Mouse (Mus musculus) adrenal gland, postnatal 25 days (tissue): Measurements from ENCODE around the gene Tnfsf12. TPM values are rescaled to one million over a fixed set of nuclear protein-coding genes. Genes with fewer than 3 reads are reported as not detected.
"Not testable (repeated sequence)": the region's sequence is repeated elsewhere in the genome, so short reads cannot be mapped to it uniquely, and the experiment has no call there.

Experiments
- DNase-seq: peaks from one replicate; pipeline ENCODE4 v3.0.0; 2021; ENCODE audit warnings: mixed read lengths
- long read RNA-seq: library from polyadenylated mRNA; stranded (forward); transcript quantifications from one replicate; pipeline ENCODE4 v2.0.0, GENCODE M21; 2021
- total RNA-seq: library from RNA; stranded (reverse); gene quantifications from 2 replicates; pipeline ENCODE4 v1.2.3, GENCODE M21; 2021

The Tnfsf12 gene
- 16.6 and 25.6 TPM in 2 replicates for total RNA-seq
- long read RNA-seq, partial matches to known transcripts, result 0 of 2 reads
- long read RNA-seq, other reads (novel, unspliced or antisense), result 0 of 2 reads

DNA sequence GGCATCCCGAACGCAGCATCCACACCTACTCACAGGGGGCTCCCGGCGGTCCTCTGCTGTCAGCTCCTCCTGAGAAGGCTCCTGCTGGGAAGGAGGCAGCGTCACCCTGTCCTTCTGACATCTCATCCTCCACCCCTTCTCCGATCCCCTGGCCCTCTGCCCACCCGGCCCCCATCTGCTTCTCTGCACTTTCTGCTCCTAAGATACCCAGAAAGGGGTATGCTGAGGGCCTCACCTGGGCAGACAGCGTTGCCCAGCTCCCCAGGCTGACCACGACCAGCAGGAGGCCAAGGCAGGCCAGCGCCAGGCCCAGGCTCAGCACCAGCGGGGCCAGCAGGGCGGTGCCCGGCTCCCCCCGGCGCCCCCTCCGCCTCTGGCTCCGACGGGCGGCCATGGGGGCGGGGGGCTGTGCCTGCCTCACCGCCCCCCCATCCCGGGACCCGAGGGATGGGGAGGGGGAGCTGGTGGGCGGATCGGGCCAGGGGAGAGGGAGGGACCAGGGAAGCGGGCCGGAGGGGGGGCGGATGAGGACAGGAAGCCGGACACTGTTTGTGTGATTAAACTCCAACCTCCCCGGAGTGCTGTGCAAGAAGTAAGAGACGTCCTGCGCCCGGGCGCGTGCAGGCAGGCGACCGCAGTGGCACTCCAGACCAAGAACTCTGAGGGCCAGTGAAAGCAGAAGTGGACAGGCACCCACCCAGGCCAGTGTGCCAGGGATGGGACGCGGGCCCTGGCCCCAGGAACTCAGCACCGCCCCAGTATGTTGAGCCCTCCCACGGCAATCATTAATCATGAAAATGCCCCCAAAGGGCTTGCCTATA lies at the start of gene Tnfsf12, which contains the start of gene Tnfsfm13:
Gene Tnfsf12, minus strand, starts transcription at position 489 of the 821 bp plus-strand sequence.
Gene Tnfsfm13, minus strand, starts transcription at position 738 of the 821 bp plus-strand sequence.
- peak; percentile 77 for DNase-seq

DNA sequence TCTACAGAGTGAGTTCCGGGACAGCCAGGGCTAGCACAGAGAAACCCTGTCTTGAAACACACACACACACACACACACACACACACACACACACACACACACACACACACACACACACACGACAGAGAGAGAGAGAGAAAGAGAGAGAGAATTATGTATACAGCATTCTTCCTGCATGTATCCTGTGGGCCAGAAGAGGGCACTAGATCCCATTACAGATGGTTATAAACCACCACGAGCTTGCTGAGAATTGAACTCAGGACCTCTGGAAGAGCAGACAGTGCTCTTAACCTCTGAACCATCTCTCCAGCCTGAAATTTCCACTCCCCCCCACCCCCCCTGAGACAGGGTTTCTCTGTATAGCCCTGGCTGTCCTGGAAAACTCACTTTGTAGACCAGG lies 35.8 kb upstream of the Tnfsf12 start:
- not testable (repeated sequence) for DNase-seq

DNA sequence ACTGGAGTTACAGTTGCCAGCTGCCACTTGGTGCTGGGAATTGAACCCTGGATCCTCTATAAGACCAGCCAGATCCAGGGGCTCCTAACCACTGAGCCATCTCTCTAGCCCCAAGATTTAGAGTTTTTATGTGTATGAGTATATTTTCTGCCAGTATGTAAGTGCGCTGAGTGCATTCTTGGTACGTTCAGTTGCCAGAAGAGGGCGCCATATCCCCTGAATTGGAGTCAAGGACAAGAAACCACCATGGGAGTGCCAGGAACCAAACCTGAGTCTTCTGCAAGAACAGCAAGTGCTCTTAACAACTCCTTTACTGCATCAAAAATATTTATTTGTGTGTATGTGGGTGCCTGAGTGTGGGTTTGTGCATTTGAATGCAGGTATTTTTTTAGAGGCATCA lies 33.4 kb upstream of the Tnfsf12 start:
- peak; percentile 65 for DNase-seq

DNA sequence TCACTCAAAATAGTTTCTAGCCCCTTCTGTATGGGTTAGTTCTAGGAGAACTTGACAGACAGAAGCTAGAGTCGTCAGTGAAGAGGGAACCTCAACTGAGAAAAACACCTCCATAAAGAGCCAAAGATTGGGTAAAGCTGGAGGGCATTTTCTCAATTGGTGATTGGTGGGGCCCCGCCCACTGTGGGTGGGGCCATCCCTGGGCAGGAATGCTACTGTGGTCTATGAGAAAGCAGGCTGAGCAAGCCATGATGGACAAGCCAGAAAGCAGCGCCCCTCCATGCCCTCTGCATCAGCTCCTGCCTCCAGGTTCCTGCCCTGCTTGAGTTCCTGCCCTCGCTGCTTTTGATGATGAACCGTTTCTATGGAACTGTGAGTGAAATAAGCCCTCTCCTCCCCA lies 30.3 kb upstream of the Tnfsf12 start:
- no peak for DNase-seq

DNA sequence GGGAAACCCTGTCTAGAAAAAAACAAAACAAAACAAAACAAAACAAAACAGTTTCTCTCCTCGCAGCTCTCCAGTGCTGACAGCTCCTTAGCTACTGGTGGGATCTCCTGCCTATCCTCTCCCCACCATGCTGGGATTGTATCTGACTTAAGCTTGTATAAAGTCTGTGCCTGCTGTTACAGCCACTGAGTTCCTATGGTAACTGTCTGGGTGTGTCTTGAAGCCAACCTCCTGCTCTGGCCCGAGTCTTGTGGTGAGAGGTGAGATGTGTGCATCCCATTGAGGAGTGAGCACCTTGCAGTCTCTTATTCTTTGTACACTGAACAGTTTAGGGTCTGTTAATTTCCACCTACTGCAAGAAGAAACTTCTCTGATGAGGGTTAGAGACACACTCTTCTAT lies 27.4 kb upstream of the Tnfsf12 start:
- no peak for DNase-seq

DNA sequence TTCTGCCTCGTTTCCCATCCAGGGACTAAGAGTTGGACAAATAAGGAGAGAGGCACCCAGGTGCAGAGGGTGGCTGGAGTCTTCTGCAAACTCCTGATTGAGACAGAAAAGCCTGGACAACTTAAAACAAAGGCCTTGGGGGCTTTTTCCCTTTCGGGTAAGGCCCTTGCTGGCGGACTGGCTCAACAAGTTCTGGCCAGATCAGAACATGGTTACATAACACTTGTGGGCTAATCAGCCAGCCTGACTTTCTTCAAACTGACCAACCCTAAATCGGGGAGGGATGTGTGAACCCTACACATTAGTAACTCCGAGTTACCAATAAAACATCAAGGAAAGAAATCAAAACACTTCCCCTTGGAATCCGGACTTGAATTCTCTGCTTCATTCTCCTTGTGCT lies 25.2 kb upstream of the Tnfsf12 start:
- DNase-seq, result no peak

DNA sequence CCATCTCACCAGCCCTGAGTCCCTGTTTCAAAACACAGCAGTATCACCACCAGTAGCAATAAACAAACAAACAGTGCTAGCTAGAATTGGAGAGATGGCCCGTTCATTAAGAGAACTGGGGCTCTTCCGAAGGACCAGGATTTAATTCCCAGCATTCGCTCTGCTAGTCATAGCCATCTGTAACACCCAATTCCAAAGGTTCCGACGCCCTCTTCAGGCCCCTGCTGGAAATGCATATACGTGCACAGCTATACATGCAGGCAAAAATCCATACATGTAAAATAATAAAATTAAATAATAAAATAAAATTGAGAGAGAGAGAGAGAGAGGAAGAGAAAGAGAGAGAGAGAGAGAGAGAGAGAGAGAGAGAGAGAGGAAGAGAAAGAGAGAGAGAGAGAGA lies 23.8 kb upstream of the Tnfsf12 start:
- no peak for DNase-seq

DNA sequence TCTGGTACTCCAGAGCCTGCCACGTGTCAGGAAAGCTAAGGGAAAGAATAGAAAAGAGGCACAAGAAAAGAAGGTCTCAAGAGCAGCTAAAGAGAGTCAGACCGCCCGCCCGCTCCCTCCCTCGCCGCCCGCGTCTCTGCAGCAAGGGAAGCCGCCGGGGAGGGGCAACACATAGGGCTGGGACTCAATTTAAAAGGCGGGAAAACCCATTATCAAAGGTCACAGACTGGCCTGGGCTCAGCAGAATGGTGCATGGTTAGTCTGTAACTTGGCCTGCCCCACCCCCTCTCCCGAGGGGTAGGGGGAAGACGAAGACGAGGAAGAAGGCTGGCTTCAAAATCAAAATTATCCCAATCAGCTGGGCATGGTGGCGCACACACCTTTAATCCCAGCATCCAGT lies 23.0 kb upstream of the Tnfsf12 start:
- no peak for DNase-seq

DNA sequence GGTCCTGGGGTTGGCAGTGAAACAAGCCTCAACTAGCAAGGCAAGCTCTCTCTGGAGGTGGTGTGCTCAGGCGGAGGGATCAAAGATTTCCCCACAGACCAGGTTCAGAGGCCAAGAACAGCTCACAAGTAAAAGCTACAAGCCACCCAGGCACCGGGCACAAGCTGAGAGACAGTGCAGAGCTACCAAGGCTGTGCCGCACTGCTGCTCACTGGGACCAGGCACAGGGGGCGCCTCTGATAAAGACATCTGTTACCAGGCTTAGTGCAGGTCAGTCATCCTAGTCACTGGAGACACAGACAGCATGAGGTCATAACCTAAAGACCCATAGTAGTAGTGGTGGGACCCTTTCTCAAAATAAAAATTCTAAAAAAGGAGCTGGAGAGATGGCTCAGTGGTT lies 21.3 kb upstream of the Tnfsf12 start:
- no peak for DNase-seq

DNA sequence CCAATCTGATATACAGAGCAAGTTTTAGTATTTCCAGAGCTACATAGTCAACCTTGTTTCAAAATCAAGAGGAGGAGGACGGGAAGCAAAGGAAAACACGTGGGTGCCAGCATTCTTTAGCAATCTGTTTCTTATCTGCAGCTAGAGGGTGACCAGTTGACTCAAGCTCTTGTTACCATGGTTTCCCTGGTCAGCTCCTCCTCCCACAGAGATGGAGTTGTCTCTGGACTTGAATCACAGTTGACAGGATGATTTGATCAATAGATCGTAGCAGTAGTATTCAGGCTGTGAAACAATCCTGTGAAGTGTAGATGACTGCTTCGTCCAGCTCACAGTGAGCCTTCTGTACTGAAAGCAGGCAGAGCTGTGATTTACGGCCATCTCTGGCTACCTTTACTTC lies 20.3 kb upstream of the Tnfsf12 start:
- peak; percentile 15 for DNase-seq

DNA sequence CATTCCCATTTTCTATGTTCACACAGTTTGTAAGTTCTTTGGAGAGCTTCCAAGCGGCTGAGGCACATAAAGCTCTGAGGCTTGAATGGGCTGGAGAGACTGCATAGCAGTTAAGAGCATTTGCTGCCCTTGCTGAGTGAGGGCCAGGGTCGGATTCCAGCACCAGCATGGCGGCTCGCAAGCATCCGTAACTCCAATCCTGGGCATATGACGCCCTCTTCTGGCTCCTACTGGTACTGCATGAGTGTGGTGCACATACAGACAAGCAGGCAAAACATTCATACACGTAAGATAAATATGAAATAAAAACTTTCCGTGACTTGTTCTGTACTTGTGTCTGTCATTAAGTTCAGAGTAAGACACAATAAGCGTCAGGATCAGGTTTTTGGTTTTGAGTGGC lies 19.8 kb upstream of the Tnfsf12 start:
- DNase-seq, result peak; percentile 49

DNA sequence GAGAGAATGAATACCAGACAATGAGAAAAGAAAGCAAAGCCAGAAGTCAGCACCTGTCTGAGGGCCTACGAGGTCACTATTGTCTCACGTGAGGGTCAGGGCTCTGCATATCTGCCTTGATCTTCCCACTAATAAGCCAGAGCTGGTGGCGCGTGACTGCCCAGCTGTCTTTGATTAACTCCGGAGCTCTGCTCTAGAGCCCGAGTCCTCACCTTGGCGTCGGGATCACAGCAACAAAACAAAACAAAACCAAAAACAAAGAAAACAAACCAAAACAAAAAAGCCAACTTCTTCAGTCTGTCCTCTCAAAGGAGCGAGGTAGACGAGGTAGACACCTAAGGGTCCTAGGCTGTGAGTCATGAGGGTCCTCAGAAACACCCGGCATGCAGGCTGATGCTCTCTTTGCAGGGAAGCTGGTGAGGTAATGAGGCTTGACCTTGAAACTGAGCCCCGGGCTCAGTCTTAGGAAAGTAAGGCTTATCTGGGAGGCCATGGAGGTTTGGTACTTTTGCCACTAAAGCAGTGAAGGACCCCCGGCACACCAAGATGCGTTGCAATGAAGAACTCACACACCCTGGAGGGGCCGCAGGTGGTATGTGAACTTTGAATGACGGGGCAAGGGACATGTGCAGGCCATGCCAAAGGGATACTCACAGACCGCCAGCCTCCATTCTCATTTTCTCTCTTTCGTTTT lies 19.1 kb upstream of the Tnfsf12 start:
- DNase-seq, result no peak

DNA sequence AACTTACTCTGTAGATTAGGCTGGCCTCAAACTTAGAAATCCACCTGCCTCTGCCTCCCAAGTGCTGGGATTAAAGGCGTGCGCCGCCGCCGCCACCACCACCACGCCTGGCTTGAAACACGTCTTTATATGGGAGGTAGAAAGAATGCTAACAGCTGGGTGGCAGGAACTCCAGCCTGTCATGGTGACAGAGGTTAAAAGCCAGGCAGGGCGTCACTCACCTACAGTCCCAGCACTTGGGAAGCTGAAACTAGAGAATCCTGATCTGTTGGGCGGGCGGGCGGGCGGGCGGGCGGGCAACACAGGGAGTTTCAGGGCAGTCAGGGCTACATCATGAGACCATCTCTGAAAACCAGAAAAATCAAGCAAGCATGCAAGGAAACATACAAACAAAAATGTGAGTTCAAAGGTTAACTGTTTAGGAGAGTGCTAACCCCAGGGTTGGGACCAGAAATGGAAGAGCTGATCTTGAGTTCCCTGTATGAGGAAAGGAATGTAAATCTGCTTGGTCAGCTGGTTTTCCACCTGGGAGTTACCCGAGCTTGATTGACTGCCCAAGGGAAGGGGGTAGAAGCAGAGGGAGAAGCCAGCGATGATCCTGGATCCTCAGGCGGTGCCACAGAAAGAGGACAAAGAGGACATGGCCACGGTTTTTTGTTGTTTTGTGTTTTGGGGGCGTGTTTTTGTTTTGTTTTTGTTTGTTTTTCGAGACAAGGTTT lies 17.5 kb upstream of the Tnfsf12 start:
- no peak for DNase-seq

DNA sequence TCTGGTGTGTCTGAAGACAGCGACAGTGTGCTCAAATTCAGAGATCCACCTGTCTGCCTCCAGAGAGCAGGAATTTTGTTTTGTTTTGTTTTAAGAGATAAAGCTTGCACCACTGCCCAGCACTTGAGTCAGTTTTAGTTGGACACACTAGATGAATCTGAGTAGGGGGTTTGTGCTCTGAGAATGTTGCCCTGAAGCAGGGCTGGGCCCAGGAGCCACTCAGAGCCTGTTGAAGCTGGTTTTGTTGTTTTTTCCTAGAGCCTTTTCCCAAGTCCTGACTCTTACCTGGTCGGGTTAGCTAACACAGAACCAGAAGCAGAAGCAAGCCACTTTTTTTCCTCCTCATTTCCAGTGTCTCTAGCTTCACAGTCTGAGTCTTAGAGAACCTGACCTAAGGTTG lies 15.4 kb upstream of the Tnfsf12 start:
- DNase-seq, result no peak

DNA sequence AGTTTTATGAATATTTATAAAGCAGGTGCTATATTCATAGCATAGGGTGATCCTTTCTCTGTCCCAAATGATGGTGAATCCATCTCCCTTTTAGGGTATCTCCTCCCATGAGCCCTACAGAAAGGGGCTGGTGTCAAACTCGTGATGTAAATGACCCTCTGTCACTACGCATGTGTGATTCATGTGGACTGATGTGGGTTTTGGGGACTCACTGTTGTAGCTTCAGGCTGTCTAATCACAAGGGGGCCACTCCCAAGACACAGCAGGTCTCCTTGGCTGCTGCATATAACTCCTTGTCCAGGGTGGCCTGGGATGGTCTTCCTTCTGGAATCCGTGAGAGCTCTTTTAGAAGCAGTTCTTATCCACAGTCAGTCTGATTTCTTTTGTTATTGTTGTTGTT lies 14.8 kb upstream of the Tnfsf12 start:
- no peak for DNase-seq

DNA sequence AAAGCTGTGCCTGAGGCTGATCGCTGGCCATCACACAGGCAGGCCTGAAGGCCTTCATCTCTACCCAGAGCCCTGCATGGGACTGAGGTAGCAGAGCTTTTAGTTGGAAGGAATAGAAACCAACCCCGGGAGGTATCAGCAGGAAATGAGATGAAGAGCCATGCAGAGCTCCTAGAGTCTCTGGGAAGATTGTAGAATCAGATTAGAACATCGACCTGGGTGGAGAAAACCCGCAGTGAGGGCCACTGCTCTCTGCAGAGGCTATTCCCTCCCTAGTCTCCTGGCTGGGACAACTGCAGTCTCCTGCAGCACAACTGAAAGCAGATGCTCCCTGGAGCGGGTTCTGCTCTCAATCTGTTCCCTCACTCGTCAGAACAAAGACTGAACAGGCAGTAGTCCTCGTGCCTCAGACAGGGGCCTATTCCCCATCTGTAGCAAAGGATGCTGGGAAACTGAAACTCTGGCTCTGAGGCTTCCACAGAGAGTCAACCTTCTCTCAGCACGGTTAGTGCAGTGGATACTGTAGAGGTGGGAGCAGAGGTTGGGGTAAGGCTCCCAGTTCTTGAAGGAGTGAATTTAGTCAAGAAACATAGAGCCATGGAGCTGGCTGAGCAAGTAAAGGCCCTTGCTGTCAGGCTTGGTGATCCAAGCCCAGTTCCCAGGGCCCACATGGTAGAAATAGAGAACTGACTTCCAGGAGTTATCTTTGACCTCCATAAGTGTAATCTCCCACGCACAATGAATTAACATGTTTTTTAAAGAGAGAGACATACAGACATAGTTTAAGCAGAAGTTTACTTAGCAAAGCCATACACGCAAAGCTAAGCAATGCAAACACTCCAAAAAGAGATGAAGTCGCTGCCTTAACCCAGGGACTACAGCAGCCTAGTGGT lies 14.2 kb upstream of the Tnfsf12 start:
- no peak for DNase-seq

DNA sequence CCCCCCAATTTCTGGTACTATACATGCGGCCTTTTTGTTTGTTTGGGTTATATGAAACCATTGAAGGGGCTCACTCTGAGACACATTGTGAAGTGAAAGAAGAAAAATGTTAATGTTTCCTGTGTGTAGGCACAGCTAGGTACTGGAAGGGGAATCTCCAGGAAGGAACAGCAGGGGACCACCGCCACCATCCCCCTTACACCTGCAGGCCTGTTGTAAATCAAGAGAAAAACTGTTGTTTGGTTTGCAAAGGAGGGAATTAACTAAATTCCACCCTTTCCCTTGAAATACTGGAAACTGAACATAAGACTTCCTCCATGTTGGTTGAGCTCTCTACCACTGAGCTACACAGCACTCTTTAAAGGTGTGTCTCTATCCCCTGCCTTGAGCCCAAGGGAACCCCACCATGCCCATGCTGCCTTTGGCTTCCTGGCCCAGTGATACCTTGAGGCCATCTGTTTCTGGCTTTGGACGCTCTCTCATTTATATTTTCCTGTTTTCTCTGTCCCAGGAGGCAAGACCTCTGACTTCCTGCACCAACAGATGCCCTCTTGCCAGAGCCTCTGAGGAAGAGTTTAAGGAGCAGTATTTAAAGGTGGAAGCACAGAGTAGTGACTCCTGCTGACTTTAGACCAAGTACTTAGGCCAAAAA lies 13.1 kb upstream of the Tnfsf12 start:
- DNase-seq, result no peak

DNA sequence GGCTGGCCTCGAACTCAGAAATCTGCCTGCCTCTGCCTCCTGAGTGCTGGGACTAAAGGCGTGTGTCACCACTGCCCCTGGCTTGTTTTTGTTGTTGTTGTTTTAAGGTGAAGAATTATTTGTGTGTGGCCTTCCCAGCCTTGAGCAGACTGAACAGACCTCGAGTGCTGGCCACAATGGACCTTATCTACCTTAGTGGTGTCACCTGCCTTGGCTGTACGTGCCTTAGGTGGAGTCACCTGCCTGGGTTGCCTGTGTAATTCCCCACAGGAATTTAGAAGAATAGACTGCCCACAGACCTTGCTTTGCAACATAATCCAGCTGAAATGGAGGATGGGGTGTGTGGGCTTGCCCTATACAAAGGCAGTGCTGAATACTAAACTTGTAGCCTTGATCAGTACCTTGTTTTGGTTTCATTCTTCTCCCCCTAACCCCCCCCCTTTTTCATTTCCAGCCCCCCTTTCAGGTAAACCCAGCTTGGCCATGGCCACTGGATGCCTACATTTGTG lies 12.3 kb upstream of the Tnfsf12 start:
- DNase-seq, result no peak

DNA sequence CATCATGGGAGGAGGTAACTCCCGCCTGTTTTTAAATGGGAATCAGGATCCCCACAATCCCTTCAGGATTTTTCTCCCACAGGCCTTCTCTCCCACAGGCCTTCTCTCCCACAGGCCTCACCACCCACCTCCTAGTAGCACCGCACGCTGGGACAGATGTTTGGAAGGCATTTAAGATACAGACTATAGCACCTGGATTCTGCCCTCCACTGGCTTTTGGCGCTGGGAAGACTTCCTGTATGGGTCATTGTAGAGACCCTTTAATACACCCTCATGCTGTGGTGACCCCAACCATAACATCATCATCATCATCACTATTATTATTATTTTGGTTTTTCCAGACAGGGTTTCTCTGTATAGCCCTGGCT lies 11.8 kb upstream of the Tnfsf12 start:
- no peak for DNase-seq

DNA sequence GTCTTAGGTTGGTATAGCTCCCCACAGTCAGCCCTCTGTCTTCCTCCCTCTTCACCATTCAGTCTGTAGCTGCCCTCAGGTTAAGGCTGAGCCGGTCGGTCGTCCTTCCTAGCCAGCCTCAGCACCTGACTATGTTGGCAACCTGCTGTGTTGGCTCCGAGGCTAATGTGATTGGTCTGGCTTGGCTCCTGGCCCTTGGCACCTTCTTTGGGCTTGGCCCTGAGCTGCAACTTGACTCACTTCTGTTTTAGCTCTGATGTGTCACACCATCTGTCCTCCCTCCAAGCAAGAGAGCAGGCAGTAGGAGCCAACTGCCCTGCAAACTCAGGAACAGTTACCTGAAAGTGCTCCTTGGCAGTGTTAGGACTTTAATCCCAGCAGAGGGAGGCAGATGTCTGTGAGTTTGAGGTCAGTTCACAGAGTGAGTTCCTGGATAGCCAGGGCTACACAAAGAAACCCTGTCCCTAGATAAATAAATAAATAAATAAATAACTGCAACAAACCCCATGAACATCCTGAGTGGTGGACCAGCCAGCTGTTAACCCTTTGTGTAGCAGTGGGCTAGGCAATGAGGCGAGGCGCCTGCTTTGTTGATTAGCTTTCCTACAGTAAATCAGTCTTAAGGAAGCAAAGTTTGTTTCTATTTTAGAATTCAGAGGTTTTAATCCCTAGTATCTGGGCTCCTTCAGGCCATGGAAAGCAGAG lies 11.3 kb upstream of the Tnfsf12 start:
- DNase-seq, result peak; percentile 87

DNA sequence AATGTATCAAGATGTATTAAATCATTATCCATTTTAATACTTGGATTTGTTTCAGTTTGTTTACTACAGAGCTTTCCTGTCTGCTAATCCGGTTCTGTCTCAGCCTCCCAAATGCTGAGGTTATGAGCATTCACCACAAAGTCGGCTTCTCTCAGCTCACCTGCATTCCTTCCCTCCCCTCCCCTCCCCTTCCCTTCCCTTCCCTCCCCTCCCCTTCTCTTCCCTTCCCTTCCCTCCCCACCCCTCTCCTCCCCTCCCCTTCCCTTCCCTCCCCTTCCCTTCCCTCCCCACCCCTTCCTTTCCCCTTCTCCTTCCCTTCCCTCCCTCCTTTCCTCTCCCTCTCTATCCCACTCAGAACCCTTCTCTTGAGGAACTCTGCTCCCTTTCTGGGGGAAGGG lies 9.0 kb upstream of the Tnfsf12 start:
- DNase-seq, result no peak
